ENCODE assay signal across 15 mouse cellular contexts in the genomic region with DNA sequence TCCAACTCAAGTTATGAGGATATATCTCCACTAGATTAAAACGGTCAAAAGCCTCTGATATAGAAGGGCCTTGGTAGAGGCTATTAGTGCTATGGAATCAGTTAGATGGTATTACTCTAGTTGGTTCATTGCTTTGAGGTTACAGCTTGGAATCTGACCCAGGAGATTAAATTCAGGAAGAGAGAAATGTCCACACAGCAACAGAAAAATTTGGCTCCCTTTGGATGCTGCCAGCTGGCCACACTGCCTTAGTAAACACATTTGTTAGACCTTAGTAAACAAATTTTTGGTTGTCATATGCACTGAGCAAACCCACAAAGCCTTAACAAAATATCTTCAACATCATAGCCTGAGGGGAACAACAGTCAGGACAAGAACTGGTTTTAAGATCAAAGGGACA.
"Had no signal": no experiment of that assay in that cellular context is flagged by ENCODE, and none has a peak within 500 bp of the region (broad histone marks: within the 10 kb centered on the region; RNA-seq: fewer than 3 reads in every experiment).

No protein-coding gene starts in this region.

- H3K4me2 ChIP-seq: limb, embryonic 15.5 days; midbrain, embryonic 12.5 days; neural tube, embryonic 13.5 days had no signal

- H3K9ac ChIP-seq: limb, embryonic 15.5 days; liver, embryonic 14.5 days; midbrain, embryonic 12.5 days; neural tube, embryonic 13.5 days had no signal

- H3K4me1 ChIP-seq: midbrain, embryonic 12.5 days had no signal

- DNase-seq: kidney, adult 11 months; kidney, postnatal 10 days; layer of hippocampus, adult 9-11 months; layer of hippocampus, postnatal 36 days; lung, postnatal 14 days; retina, postnatal 1 day; right cerebral cortex, postnatal 4 days; spleen, adult 18-20 months; thymus, adult 18-20 months; thymus, postnatal 14 days had no signal

- ATAC-seq: midbrain, embryonic 16.5 days had no signal

- H3K27me3 ChIP-seq: limb, embryonic 15.5 days; midbrain, embryonic 12.5 days; neural tube, embryonic 13.5 days had no signal

- H3K9me3 ChIP-seq: limb, embryonic 15.5 days; midbrain, embryonic 12.5 days had no signal

- H3K27ac ChIP-seq: limb, embryonic 15.5 days; liver, embryonic 14.5 days; midbrain, embryonic 12.5 days; neural tube, embryonic 13.5 days had no signal

- H3K4me3 ChIP-seq: limb, embryonic 15.5 days; midbrain, embryonic 12.5 days; neural tube, embryonic 13.5 days had no signal
